Mouse (Mus musculus) liver, embryonic 15.5 days (tissue): Measurements from ENCODE around the gene Kif4. TPM values are rescaled to one million over a fixed set of nuclear protein-coding genes. Genes with fewer than 3 reads are reported as not detected.

ENCODE experiments used
- ATAC-seq: fragments of 200-750 bp; cut with Nextera tagmentation; 2 replicates; pipeline ENCODE4 v1.8.0; 2017; ENCODE audit warnings: moderate number of reproducible peaks, mild to moderate bottlenecking, moderate library complexity; ENCODE audit not compliant: insufficient read depth
- H3K27ac ChIP-seq: fragments of 300-500 bp; sonication (generic); replicated peaks from 2 replicates; pipeline ENCODE4 v1.5.1; 2015; ENCODE audit warnings: mild to moderate bottlenecking, inconsistent platforms
- H3K27me3 ChIP-seq: fragments of 300-500 bp; sonication (generic); 2 replicates; pipeline ENCODE4 v1.6.1; 2015; ENCODE audit warnings: mild to moderate bottlenecking, inconsistent platforms
- H3K36me3 ChIP-seq: fragments of 300-500 bp; sonication (generic); replicated peaks from 2 replicates; pipeline ENCODE4 v1.6.1; 2015; ENCODE audit warnings: moderate library complexity, mild to moderate bottlenecking, inconsistent platforms
- H3K4me1 ChIP-seq: fragments of 300-500 bp; sonication (generic); replicated peaks from 2 replicates; pipeline ENCODE4 v1.6.1; 2015; ENCODE audit warnings: inconsistent platforms
- H3K4me2 ChIP-seq: fragments of 300-500 bp; sonication (generic); 2 replicates; pipeline ENCODE4 v1.6.1; 2015; ENCODE audit warnings: moderate library complexity, mild to moderate bottlenecking, inconsistent platforms
- H3K4me3 ChIP-seq: fragments of 300-500 bp; sonication (generic); replicated peaks from 2 replicates; pipeline ENCODE4 v1.5.1; 2015; ENCODE audit warnings: mild to moderate bottlenecking, inconsistent platforms
- H3K9ac ChIP-seq: fragments of 300-500 bp; sonication (generic); 2 replicates; pipeline ENCODE4 v1.6.1; 2015; ENCODE audit warnings: moderate library complexity, mild to moderate bottlenecking, inconsistent platforms
- H3K9me3 ChIP-seq: fragments of 300-500 bp; sonication (generic); replicated peaks from 2 replicates; pipeline ENCODE4 v1.6.1; 2016; ENCODE audit warnings: inconsistent platforms
- WGBS: fragments of 180-500 bp; shearing (Covaris S2); methylation state at CpG from one replicate; pipeline ENCODE4 v1.1.7; 2015; ENCODE audit warnings: mixed read lengths; ENCODE audit not compliant: insufficient replicate concordance; 5-methylcytosine and 5-hydroxymethylcytosine counted together
- polyA plus RNA-seq: library from polyadenylated mRNA; unstranded; fragments of >200 nt; fragmentation: Nextera tagmentation; extraction: Ambion mirVana; gene quantifications from 2 replicates; pipeline ENCODE4 v1.2.1, GENCODE M21; 2015

The Kif4 gene
- polyA plus RNA-seq, 1 experiment from 2014 or later: 20.3 TPM

GRCm38 (mm10) chrX:100775405-100775804 is 149.9 kb downstream of the Kif4 start:
- Histone ChIP-seq H3K36me3 (no peaks in the 10 kb centered on the region), H3K9ac (no peak overlapping the region), H3K27ac (no peak overlapping the region), H3K4me3 (no peak overlapping the region), H3K4me1 (peaks cover 4% of the 10 kb centered on the region; the same call in 1 of the 2 replicates), H3K4me2 (no peak overlapping the region), H3K9me3 (no peaks in the 10 kb centered on the region), H3K27me3 (no peaks in the 10 kb centered on the region)
- ATAC-seq: no peak
- 55% methylated on average over 3 of the region's 3 CpGs for WGBS

- Histone ChIP-seq H3K36me3 (no peaks in the 10 kb centered on the region), H3K4me1 (peaks cover 4% of the 10 kb centered on the region; the same call in 1 of the 2 replicates), H3K4me2 (peak overlapping the region; percentile 68), H3K27me3 (no peaks in the 10 kb centered on the region), H3K9ac (no peak overlapping the region), H3K9me3 (no peaks in the 10 kb centered on the region), H3K4me3 (peak overlapping the region; percentile 55), H3K27ac (no peak overlapping the region)
- WGBS: 17% methylated on average over 9 of the region's 9 CpGs
- peak; percentile 26; the same call in 1 of the 2 replicates for ATAC-seq
These were observed 151.0 kb downstream of the Kif4 start for GRCm38 (mm10) chrX:100776494-100776893.

Other genes starting within 250 kb of the Kif4 start
- gene Otud6a, start 196.7 kb upstream of the Kif4 start, polyA plus RNA-seq: not detected in 2 replicates
- 0.21 and 0.31 TPM in 2 replicates for gene Awat2, start 183.0 kb upstream of the Kif4 start, polyA plus RNA-seq
- gene Igbp1, start 131.4 kb upstream of the Kif4 start, polyA plus RNA-seq: 12.2 and 13.8 TPM in 2 replicates
- gene Dgat2l6, start 100.9 kb upstream of the Kif4 start, polyA plus RNA-seq: not detected in 2 replicates
- gene Awat1, start 53.5 kb upstream of the Kif4 start, polyA plus RNA-seq: not detected in 2 replicates
- 0.38 and 0.53 TPM in 2 replicates for gene P2ry4, start 30.9 kb upstream of the Kif4 start, polyA plus RNA-seq
- not detected in 2 replicates for gene Arr3, start 20.2 kb upstream of the Kif4 start, polyA plus RNA-seq
- gene Pdzd11, start 831 bp downstream of the Kif4 start, polyA plus RNA-seq: 56.4 and 61.4 TPM in 2 replicates
- 0.14 and 0.21 TPM in 2 replicates for gene Gdpd2, start 104.1 kb downstream of the Kif4 start, polyA plus RNA-seq
- 0.32 and 0.79 TPM in 2 replicates for gene Dlg3, start 142.0 kb downstream of the Kif4 start, polyA plus RNA-seq